Mouse (Mus musculus): ENCODE measurements around the gene Gm7137.
"Not testable (repeated sequence)": the region's sequence is repeated elsewhere in the genome, so short reads cannot be mapped to it uniquely, and the experiment has no call there.

Gene Gm7137

GRCm38 (mm10) chr10:77751254-77751653 lies 36.7 kb downstream of the Gm7137 start, which contains the start of gene Gm9736:
Gm9736 (minus strand) TSS chr10:77751354.
- DNase-seq = not testable (repeated sequence)

- DNase-seq = not testable (repeated sequence)
Measured at GRCm38 (mm10) chr10:77750686-77751085, 37.3 kb downstream of the Gm7137 start.

- DNase-seq = not testable (repeated sequence)
Measured at GRCm38 (mm10) chr10:77741924-77742688, 45.9 kb downstream of the Gm7137 start, which contains the start of gene Gm18596. Gm18596 (minus strand) TSS chr10:77742638.

- no peak for DNase-seq
Measured at GRCm38 (mm10) chr10:77738929-77739328, 49.1 kb downstream of the Gm7137 start.

All from kidney, postnatal 25 days (tissue).